Mouse (Mus musculus): Measurements from ENCODE around the gene Sardh. TPM values are rescaled to one million over a fixed set of nuclear protein-coding genes. Genes with fewer than 3 reads are reported as not detected.

Gene Sardh
- total and polyA plus RNA-seq, 3 experiments, result 4.7 to 19.1 (median 6.5) TPM

DNA sequence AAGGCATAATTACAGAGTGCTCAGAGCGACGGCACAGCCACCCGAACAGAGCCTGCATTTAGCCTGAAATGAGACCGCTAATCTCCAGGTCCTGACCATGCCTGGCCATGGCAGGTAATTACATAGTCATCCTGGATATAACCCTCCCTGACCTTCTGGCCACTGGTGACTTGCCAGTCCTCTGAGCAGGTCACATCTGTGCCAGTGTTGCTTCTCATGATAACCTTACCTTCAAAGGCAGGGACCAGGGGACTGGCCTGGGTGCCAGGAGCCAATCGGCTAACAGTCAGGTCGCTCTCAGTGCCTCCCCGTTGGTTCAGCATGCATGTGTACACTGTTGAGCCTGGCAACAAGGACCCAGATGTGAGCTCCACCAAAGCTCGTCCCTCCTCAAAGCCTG is 29.6 kb downstream of the Sardh start:
- DNase-seq, result no peak
- Histone ChIP-seq H3K4me1 (ENCODE audit: control insufficient read depth, insufficient read depth, low read length) (peaks cover 1% of the 10 kb centered on the region; the same call in 1 of the 2 replicates), H3K27ac (no peak overlapping the region), H3K4me3 (no peak overlapping the region), H3K27me3 (ENCODE audit: control insufficient read depth, insufficient read depth, low read length) (no peaks in the 10 kb centered on the region), H3K79me2 (replicated peaks; ENCODE audit: control insufficient read depth, insufficient read depth, low read length) (no peaks in the 10 kb centered on the region), H3K9ac (ENCODE audit: low read depth, low read length) (no peak overlapping the region), H3K36me3 (ENCODE audit: control insufficient read depth, insufficient read depth, low read length) (no peaks in the 10 kb centered on the region)
- intact Hi-C loops (cut with DNase I), result no loop called here
- TF ChIP-seq POLR2A (IDR thresholded peaks at IDR 0.05; ENCODE audit: insufficient read depth, low read depth, low read length) (no peak), CTCF (IDR thresholded peaks at IDR 0.05) (no peak), EP300 (IDR thresholded peaks at IDR 0.05; ENCODE audit: insufficient read depth, low read depth, low read length) (no peak)
- 70% methylated on average over 8 of the region's 8 CpGs for WGBS

- TF ChIP-seq CTCF (IDR thresholded peaks at IDR 0.05), result no peak
- peak; percentile 74; the same call in 1 of the 2 replicates for TF ChIP-seq EP300 (IDR thresholded peaks at IDR 0.05; ENCODE audit: insufficient read depth, low read depth, low read length)
- TF ChIP-seq POLR2A (IDR thresholded peaks at IDR 0.05; ENCODE audit: insufficient read depth, low read depth, low read length), result 0 out of 2 replicates have a peak, but pooled peaks have one; percentile 21
- WGBS, result 71% methylated on average over 2 of the region's 2 CpGs
- intact Hi-C loops (cut with DNase I), result no loop called here
- Histone ChIP-seq H3K4me3 (no peak overlapping the region), H3K36me3 (ENCODE audit: control insufficient read depth, insufficient read depth, low read length) (no peaks in the 10 kb centered on the region), H3K27me3 (ENCODE audit: control insufficient read depth, insufficient read depth, low read length) (no peaks in the 10 kb centered on the region), H3K79me2 (replicated peaks; ENCODE audit: control insufficient read depth, insufficient read depth, low read length) (no peaks in the 10 kb centered on the region), H3K4me1 (ENCODE audit: control insufficient read depth, insufficient read depth, low read length) (peaks cover 3% of the 10 kb centered on the region; the same call in 1 of the 2 replicates), H3K27ac (no peak overlapping the region), H3K9ac (ENCODE audit: low read depth, low read length) (no peak overlapping the region)
- peak in 1 of 2 experiments; percentile 51 for DNase-seq
Observed at GRCm38 (mm10) chr2:27218121-27218544, 30.0 kb downstream of the Sardh start.

GRCm38 (mm10) chr2:27215537-27215936 is 32.6 kb downstream of the Sardh start:
- no peaks in the 10 kb centered on the region for H3K27me3 ChIP-seq (ENCODE audit: control insufficient read depth, insufficient read depth, low read length)
- no peaks in the 10 kb centered on the region for H3K36me3 ChIP-seq (ENCODE audit: control insufficient read depth, insufficient read depth, low read length)
- DNase-seq, result no peak
- TF ChIP-seq POLR2A (IDR thresholded peaks at IDR 0.05; ENCODE audit: insufficient read depth, low read depth, low read length), result no peak
- no peak for TF ChIP-seq CTCF (IDR thresholded peaks at IDR 0.05)
- TF ChIP-seq EP300 (IDR thresholded peaks at IDR 0.05; ENCODE audit: insufficient read depth, low read depth, low read length), result no peak
- intact Hi-C loops (cut with DNase I), result no loop called here
- no peaks in the 10 kb centered on the region for H3K79me2 ChIP-seq (replicated peaks; ENCODE audit: control insufficient read depth, insufficient read depth, low read length)
- no peak overlapping the region for H3K4me3 ChIP-seq
- 72% methylated on average over 2 of the region's 2 CpGs for WGBS
- no peak overlapping the region for H3K27ac ChIP-seq
- peaks cover 11% of the 10 kb centered on the region for H3K4me1 ChIP-seq (ENCODE audit: control insufficient read depth, insufficient read depth, low read length)
- no peak overlapping the region for H3K9ac ChIP-seq (ENCODE audit: low read depth, low read length)

- TF ChIP-seq POLR2A (IDR thresholded peaks at IDR 0.05; ENCODE audit: insufficient read depth, low read depth, low read length) (no peak), CTCF (IDR thresholded peaks at IDR 0.05) (0 out of 2 replicates have a peak, but pooled peaks have one; percentile 8), EP300 (IDR thresholded peaks at IDR 0.05; ENCODE audit: insufficient read depth, low read depth, low read length) (0 out of 2 replicates have a peak, but pooled peaks have one; percentile 42)
- H3K27me3 ChIP-seq (ENCODE audit: control insufficient read depth, insufficient read depth, low read length), result no peaks in the 10 kb centered on the region
- 61% methylated on average over 8 of the region's 8 CpGs for WGBS
- no peaks in the 10 kb centered on the region for H3K36me3 ChIP-seq (ENCODE audit: control insufficient read depth, insufficient read depth, low read length)
- peak; percentile 60 to 73 for DNase-seq
- intact Hi-C loops (cut with DNase I), result no loop called here
- no peak overlapping the region for H3K4me3 ChIP-seq
- H3K27ac ChIP-seq, result peak overlapping the region; percentile 72
- no peaks in the 10 kb centered on the region for H3K79me2 ChIP-seq (replicated peaks; ENCODE audit: control insufficient read depth, insufficient read depth, low read length)
- peaks cover 27% of the 10 kb centered on the region for H3K4me1 ChIP-seq (ENCODE audit: control insufficient read depth, insufficient read depth, low read length)
- H3K9ac ChIP-seq (ENCODE audit: low read depth, low read length), result no peak overlapping the region
Observed at GRCm38 (mm10) chr2:27211966-27212893, 35.9 kb downstream of the Sardh start.

GRCm38 (mm10) chr2:27210676-27211210 is 37.4 kb downstream of the Sardh start:
- H3K27ac ChIP-seq, result peak overlapping the region; percentile 47; the same call in 1 of the 2 replicates
- no peaks in the 10 kb centered on the region for H3K36me3 ChIP-seq (ENCODE audit: control insufficient read depth, insufficient read depth, low read length)
- TF ChIP-seq POLR2A (IDR thresholded peaks at IDR 0.05; ENCODE audit: insufficient read depth, low read depth, low read length), result no peak
- H3K79me2 ChIP-seq (replicated peaks; ENCODE audit: control insufficient read depth, insufficient read depth, low read length), result no peaks in the 10 kb centered on the region
- no peak overlapping the region for H3K9ac ChIP-seq (ENCODE audit: low read depth, low read length)
- 69% methylated on average over 12 of the region's 12 CpGs for WGBS
- H3K4me1 ChIP-seq (ENCODE audit: control insufficient read depth, insufficient read depth, low read length), result peaks cover 35% of the 10 kb centered on the region
- DNase-seq, result no peak
- no peaks in the 10 kb centered on the region for H3K27me3 ChIP-seq (ENCODE audit: control insufficient read depth, insufficient read depth, low read length)
- intact Hi-C loops (cut with DNase I), result no loop called here
- no peak overlapping the region for H3K4me3 ChIP-seq

DNA sequence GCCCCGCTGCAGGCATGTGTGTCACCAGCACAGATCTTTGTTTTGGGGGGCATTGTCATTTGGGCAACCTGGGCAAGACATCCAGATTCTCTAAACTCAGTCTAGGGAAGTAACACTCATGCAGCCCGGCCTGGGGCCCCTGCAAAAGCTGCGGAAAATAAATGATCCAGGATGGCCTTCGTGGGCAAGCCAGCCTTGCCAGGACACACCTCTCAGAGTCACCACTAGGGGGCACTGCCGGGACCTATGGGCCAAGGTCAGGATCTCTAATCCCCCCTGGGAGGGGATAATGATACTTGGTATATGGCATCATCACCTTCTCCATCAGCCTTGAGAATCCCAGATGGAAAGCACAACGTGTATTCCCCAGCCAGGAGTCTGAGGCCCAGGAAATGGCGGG is 37.9 kb downstream of the Sardh start:
- no peaks in the 10 kb centered on the region for H3K79me2 ChIP-seq (replicated peaks; ENCODE audit: control insufficient read depth, insufficient read depth, low read length)
- H3K27ac ChIP-seq, result peak overlapping the region; percentile 47; the same call in 1 of the 2 replicates
- peaks cover 37% of the 10 kb centered on the region for H3K4me1 ChIP-seq (ENCODE audit: control insufficient read depth, insufficient read depth, low read length)
- H3K9ac ChIP-seq (ENCODE audit: low read depth, low read length), result no peak overlapping the region
- peak; percentile 58 to 67 for DNase-seq
- 32% methylated on average over 7 of the region's 7 CpGs for WGBS
- no peaks in the 10 kb centered on the region for H3K36me3 ChIP-seq (ENCODE audit: control insufficient read depth, insufficient read depth, low read length)
- no peaks in the 10 kb centered on the region for H3K27me3 ChIP-seq (ENCODE audit: control insufficient read depth, insufficient read depth, low read length)
- no peak overlapping the region for H3K4me3 ChIP-seq
- intact Hi-C loops (cut with DNase I), result no loop called here
- no peak for TF ChIP-seq POLR2A (IDR thresholded peaks at IDR 0.05; ENCODE audit: insufficient read depth, low read depth, low read length)
- peak; percentile 85 for TF ChIP-seq CTCF (IDR thresholded peaks at IDR 0.05)
